Mouse (Mus musculus) cortical plate, adult 2 months (tissue): ENCODE data around the gene Mapk12.

Experiments
- CTCF ChIP-seq: fragments of 200-500 bp; IDR thresholded peaks from 2 replicates; pipeline ENCODE4 v1.5.1; 2011; ENCODE audit warnings: mild to moderate bottlenecking, control low read depth, low read length; ENCODE audit not compliant: insufficient read depth; ENCODE audit errors: extremely low read depth
- POLR2A ChIP-seq: fragments of 200-500 bp; IDR thresholded peaks from 2 replicates; pipeline ENCODE4 v1.6.1; 2011; ENCODE audit warnings: mild to moderate bottlenecking, low read length, control low read depth; ENCODE audit not compliant: insufficient read depth; ENCODE audit errors: extremely low read depth

DNA sequence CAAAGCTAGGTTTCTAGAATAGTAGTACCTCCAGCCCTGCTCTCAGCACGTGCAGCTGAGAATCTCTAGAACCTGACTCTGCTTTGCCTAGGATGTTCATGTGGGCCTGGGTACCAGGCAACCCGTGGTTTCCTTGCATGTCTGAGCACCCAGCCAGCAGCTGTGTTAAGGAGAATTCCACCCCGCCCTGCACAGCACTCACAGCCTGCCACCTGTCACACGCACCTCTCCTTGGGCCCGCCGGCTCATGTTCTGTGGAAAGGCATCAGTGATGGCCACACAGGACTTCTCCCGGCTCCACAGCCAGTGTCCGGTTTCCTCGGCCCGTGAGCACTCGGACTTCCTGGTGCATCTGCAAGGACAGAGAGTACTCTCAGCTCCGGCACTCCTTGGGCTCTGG is 25.0 kb upstream of the Mapk12 start:
- TF ChIP-seq CTCF (no peak), POLR2A (no peak)
